Mouse (Mus musculus): ENCODE results near the gene Pdzrn4.

DNA sequence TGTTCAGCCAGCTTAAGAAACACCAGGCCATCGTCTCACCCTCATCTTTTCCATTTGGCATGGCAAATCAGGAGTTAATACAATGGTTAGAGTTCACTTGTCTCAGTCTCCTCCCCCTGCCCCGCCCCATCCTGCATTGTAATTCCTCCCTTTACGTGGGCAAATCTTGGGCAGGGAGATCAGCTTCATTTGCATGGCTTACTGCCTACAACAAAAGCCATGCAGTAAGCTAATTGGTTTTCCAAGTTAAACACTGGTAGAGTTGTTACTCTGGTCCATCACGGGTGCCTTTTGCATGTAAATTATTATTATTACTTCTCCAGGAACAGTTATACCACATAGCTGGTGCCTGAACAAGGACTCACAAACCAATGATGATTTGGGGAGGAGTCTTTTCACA lies 18.6 kb downstream of the Pdzrn4 start:
- no peak for TF ChIP-seq CTCF (IDR thresholded peaks at IDR 0.05; ENCODE audit: insufficient read depth, low read length)
- TF ChIP-seq POLR2A (IDR thresholded peaks at IDR 0.05; ENCODE audit: borderline replicate concordance, extremely low read depth, low read depth, low read length), result no peak
